ENCODE assay signal across 18 mouse cellular contexts in the genomic region with DNA sequence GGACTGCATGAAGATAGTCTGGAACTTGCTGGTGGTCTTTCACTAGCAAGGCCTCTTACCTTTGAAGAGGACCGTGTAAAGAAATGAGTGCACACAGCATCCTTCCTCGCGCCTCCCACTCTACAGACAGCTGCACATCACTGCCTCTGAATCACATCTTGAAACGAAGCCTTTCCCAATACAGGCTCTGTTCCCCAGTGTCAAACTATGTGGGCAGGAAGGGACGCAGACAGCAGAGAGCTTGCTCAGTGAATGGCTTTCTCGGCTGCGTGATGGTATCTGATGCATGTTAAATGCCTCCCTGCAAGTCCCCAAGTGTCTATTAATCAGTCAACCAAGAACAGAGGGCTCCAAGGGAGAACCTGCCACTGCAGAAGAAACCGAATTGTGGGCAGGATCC.
DNase-seq lines count a peak whose midpoint lies in the region; ATAC-seq and TF ChIP-seq lines count a peak whose summit lies in the region.
"Had no signal": no experiment of that assay in that cellular context is flagged by ENCODE, and none has a peak within 500 bp of the region (broad histone marks: within the 10 kb centered on the region; RNA-seq: fewer than 3 reads in every experiment).

No protein-coding gene starts in this region.

- H3K27ac ChIP-seq in kidney, embryonic 15.5 days = no peak overlapping the region
- no peak overlapping the region for H3K27ac ChIP-seq in kidney, embryonic 16.5 days (ENCODE audit: low read length)
- H3K27ac ChIP-seq in CH12.LX (ENCODE audit: insufficient read depth, low read depth) = no peak overlapping the region
- 0 out of 2 replicates have a peak overlapping the region, but pooled peaks have one; percentile 68 for H3K27ac ChIP-seq in neural tube, embryonic 15.5 days (replicated peaks)
- H3K27ac ChIP-seq: embryonic facial prominence, embryonic 13.5 days; forebrain, embryonic 12.5 days; heart, adult 2 months had no signal

- in situ Hi-C loops in CH12.LX (cut with MboI; ENCODE audit: low pct_ligation_motif_present, low pct_unique_long_range_greater_than_20kb, low sequenced_read_pairs) = no loop called here

- no peak overlapping the region for H3K4me2 ChIP-seq in kidney, embryonic 15.5 days
- no peak overlapping the region for H3K4me2 ChIP-seq in kidney, embryonic 16.5 days (replicated peaks; ENCODE audit: low read depth, low read length)
- no peak overlapping the region for H3K4me2 ChIP-seq in CH12.LX (ENCODE audit: insufficient read depth, low read depth, poor library complexity, severe bottlenecking)
- H3K4me2 ChIP-seq in neural tube, embryonic 15.5 days = no peak overlapping the region
- H3K4me2 ChIP-seq: forebrain, embryonic 12.5 days; heart, embryonic 12.5 days had no signal

- H3K36me3 ChIP-seq in kidney, embryonic 15.5 days = no peaks in the 10 kb centered on the region
- H3K36me3 ChIP-seq in kidney, embryonic 16.5 days (ENCODE audit: insufficient read depth, low read length) = no peaks in the 10 kb centered on the region
- H3K36me3 ChIP-seq in CH12.LX (replicated peaks in 1 of 2; ENCODE audit: control insufficient read depth in 1 of 2, insufficient read depth in 1 of 2, low read length in 1 of 2) = no peaks in the 10 kb centered on the region
- no peaks in the 10 kb centered on the region for H3K36me3 ChIP-seq in neural tube, embryonic 15.5 days
- H3K36me3 ChIP-seq: embryonic facial prominence, embryonic 13.5 days; forebrain, embryonic 12.5 days; heart, embryonic 12.5 days; hindbrain, embryonic 10.5 days had no signal

- peak; percentile 25 for DNase-seq in CH12.LX (ENCODE audit: extremely low read depth)
- DNase-seq in Muller cell, postnatal 12 days (ENCODE audit: inconsistent ontology term) = peak; percentile 82
- no peak for DNase-seq in right cerebral cortex, postnatal 25 days
- DNase-seq: adrenal gland, postnatal 14 days; cerebellum, adult 18-20 months; cerebellum, adult 9-11 months; cerebellum, postnatal 36 days; gastrocnemius, postnatal 10 days; heart, adult 2 months had no signal

- TF ChIP-seq POLR2A in CH12.LX (IDR thresholded peaks at IDR 0.05; ENCODE audit: low read depth, low read length) = no peak

- no peak overlapping the region for H3K9ac ChIP-seq in kidney, embryonic 15.5 days
- no peak overlapping the region for H3K9ac ChIP-seq in kidney, embryonic 16.5 days (replicated peaks; ENCODE audit: low read length)
- H3K9ac ChIP-seq in CH12.LX (ENCODE audit: insufficient read depth, low read depth) = no peak overlapping the region
- no peak overlapping the region for H3K9ac ChIP-seq in neural tube, embryonic 15.5 days (replicated peaks)
- H3K9ac ChIP-seq: embryonic facial prominence, embryonic 13.5 days; forebrain, embryonic 12.5 days; heart, embryonic 12.5 days had no signal

- no peak overlapping the region for H3K4me3 ChIP-seq in kidney, embryonic 15.5 days (replicated peaks)
- H3K4me3 ChIP-seq in kidney, embryonic 16.5 days (ENCODE audit: low read length) = no peak overlapping the region
- H3K4me3 ChIP-seq in CH12.LX (replicated peaks in 1 of 3; ENCODE audit: low read depth in 2 of 3, low read length in 2 of 3, poor library complexity in 1 of 3) = no peak overlapping the region
- no peak overlapping the region for H3K4me3 ChIP-seq in neural tube, embryonic 15.5 days (replicated peaks)
- H3K4me3 ChIP-seq: embryonic facial prominence, embryonic 13.5 days; forebrain, embryonic 12.5 days; heart, adult 2 months; heart, embryonic 12.5 days; hindbrain, embryonic 10.5 days had no signal

- ATAC-seq in kidney, embryonic 15.5 days (replicated peaks; ENCODE audit: low FRiP score) = 0 out of 2 replicates have a peak, but pooled peaks have one; percentile 17
- ATAC-seq in kidney, embryonic 16.5 days (ENCODE audit: low FRiP score, low TSS enrichment) = no peak
- no peak for ATAC-seq in neural tube, embryonic 15.5 days (ENCODE audit: low FRiP score)
- ATAC-seq: activated CD4-positive, CD25-positive, alpha-beta regulatory T cell, adult 4 months had no signal

- no peak for TF ChIP-seq EP300 in CH12.LX (IDR thresholded peaks at IDR 0.05; ENCODE audit: low read length)

- no peaks in the 10 kb centered on the region for H3K9me3 ChIP-seq in kidney, embryonic 15.5 days (replicated peaks)
- no peaks in the 10 kb centered on the region for H3K9me3 ChIP-seq in kidney, embryonic 16.5 days (ENCODE audit: low read length)
- H3K9me3 ChIP-seq in CH12.LX (replicated peaks; ENCODE audit: low read length) = no peaks in the 10 kb centered on the region
- H3K9me3 ChIP-seq in neural tube, embryonic 15.5 days (replicated peaks) = no peaks in the 10 kb centered on the region
- H3K9me3 ChIP-seq: embryonic facial prominence, embryonic 13.5 days; forebrain, embryonic 12.5 days; G1E; heart, embryonic 12.5 days; hindbrain, embryonic 10.5 days had no signal

- H3K79me2 ChIP-seq in CH12.LX (replicated peaks; ENCODE audit: control insufficient read depth, extremely low read depth, insufficient read depth, poor library complexity, severe bottlenecking) = no peaks in the 10 kb centered on the region

- 38% methylated on average over 8 of the region's 8 CpGs for WGBS in kidney, embryonic 15.5 days
- 35% methylated on average over 8 of the region's 8 CpGs for WGBS in kidney, embryonic 16.5 days
- WGBS in neural tube, embryonic 15.5 days = 25% methylated on average over 8 of the region's 8 CpGs

- dilution Hi-C loops in CH12.LX (cut with MboI; ENCODE audit: extremely low pct_ligation_motif_present, extremely low pct_unique_long_range_greater_than_20kb, low sequenced_read_pairs) = no loop called here

- peaks cover 27% of the 10 kb centered on the region for H3K4me1 ChIP-seq in kidney, embryonic 15.5 days
- peaks cover 36% of the 10 kb centered on the region for H3K4me1 ChIP-seq in kidney, embryonic 16.5 days (ENCODE audit: insufficient read depth, low read length)
- peaks cover 0 to 13% of the 10 kb centered on the region in 2 experiments; a peak in 2 of 4 replicates for H3K4me1 ChIP-seq in CH12.LX (ENCODE audit: control insufficient read depth in 1 of 2, insufficient read depth in 2 of 2)
- peaks cover 36% of the 10 kb centered on the region for H3K4me1 ChIP-seq in neural tube, embryonic 15.5 days

- no peak for TF ChIP-seq RAD21 in CH12.LX (IDR thresholded peaks at IDR 0.05; ENCODE audit: low read depth, low read length)

- no peak for TF ChIP-seq CTCF in CH12.LX (conservative IDR thresholded peaks at IDR 0.05 in 1 of 2, IDR thresholded peaks at IDR 0.05 in 1 of 2; ENCODE audit: low read depth in 2 of 2, low read length in 2 of 2)

- no peaks in the 10 kb centered on the region for H3K27me3 ChIP-seq in kidney, embryonic 15.5 days
- no peaks in the 10 kb centered on the region for H3K27me3 ChIP-seq in kidney, embryonic 16.5 days (ENCODE audit: insufficient read depth, low read length)
- peaks cover 8% of the 10 kb centered on the region for H3K27me3 ChIP-seq in CH12.LX (replicated peaks)
- H3K27me3 ChIP-seq in neural tube, embryonic 15.5 days (replicated peaks) = no peaks in the 10 kb centered on the region
- H3K27me3 ChIP-seq: embryonic facial prominence, embryonic 13.5 days; heart, embryonic 12.5 days had no signal

TF ChIP-seq in CH12.LX, 34 proteins besides CTCF, POLR2A, EP300 and RAD21:
- no peak for TF ChIP-seq JUND (conservative IDR thresholded peaks at IDR 0.05; ENCODE audit: low read depth, low read length)
- no peak for TF ChIP-seq TCF12 (IDR thresholded peaks at IDR 0.05; ENCODE audit: low read depth, low read length)
- no peak for TF ChIP-seq GABPA (IDR thresholded peaks at IDR 0.05; ENCODE audit: insufficient replicate concordance, low read depth, low read length)
- TF ChIP-seq ZMIZ1 (IDR thresholded peaks at IDR 0.05; ENCODE audit: low read depth, low read length) = no peak
- no peak for TF ChIP-seq MAZ (IDR thresholded peaks at IDR 0.05; ENCODE audit: low read depth, low read length)
- no peak for TF ChIP-seq MAFK (IDR thresholded peaks at IDR 0.05; ENCODE audit: insufficient replicate concordance, low read length)
- no peak for TF ChIP-seq USF2 (conservative IDR thresholded peaks at IDR 0.05; ENCODE audit: low read depth, low read length)
- TF ChIP-seq TBP (conservative IDR thresholded peaks at IDR 0.05; ENCODE audit: low read depth, low read length) = no peak
- no peak for TF ChIP-seq MAX (IDR thresholded peaks at IDR 0.05; ENCODE audit: low read length)
- TF ChIP-seq MXI1 (IDR thresholded peaks at IDR 0.05; ENCODE audit: low read depth, low read length) = no peak
- no peak for TF ChIP-seq MYC (IDR thresholded peaks at IDR 0.05; ENCODE audit: low read depth, low read length)
- no peak for TF ChIP-seq SIN3A (IDR thresholded peaks at IDR 0.05; ENCODE audit: low read length)
- TF ChIP-seq IRF4 (IDR thresholded peaks at IDR 0.05; ENCODE audit: low read depth, low read length) = no peak
- TF ChIP-seq CHD1 (IDR thresholded peaks at IDR 0.05; ENCODE audit: low read depth, low read length) = no peak
- no peak for TF ChIP-seq HCFC1 (IDR thresholded peaks at IDR 0.05; ENCODE audit: low read depth, low read length)
- no peak for TF ChIP-seq ETS1 (conservative IDR thresholded peaks at IDR 0.05; ENCODE audit: low read depth, low read length)
- no peak for TF ChIP-seq MEF2A (IDR thresholded peaks at IDR 0.05; ENCODE audit: borderline replicate concordance, low read depth, low read length)
